Mouse (Mus musculus) embryonic facial prominence, embryonic 10.5 days (tissue): ENCODE measurements around the gene Klhl6. TPM values are rescaled to one million over a fixed set of nuclear protein-coding genes. Genes with fewer than 3 reads are reported as not detected.

Source experiments
- DNase-seq: peaks from one replicate; pipeline ENCODE4 v3.0.0-alpha.2; 2017; ENCODE audit warnings: low spot score
- H3K27ac ChIP-seq: fragments of 300-500 bp; sonication (generic); replicated peaks from 2 replicates; pipeline ENCODE4 v1.5.1; 2016; ENCODE audit warnings: mild to moderate bottlenecking
- H3K27me3 ChIP-seq: fragments of 300-500 bp; sonication (generic); replicated peaks from 2 replicates; pipeline ENCODE4 v1.6.1; 2016; ENCODE audit warnings: low read depth, mild to moderate bottlenecking; ENCODE audit not compliant: poor library complexity, severe bottlenecking
- H3K36me3 ChIP-seq: fragments of 300-500 bp; sonication (generic); replicated peaks from 2 replicates; pipeline ENCODE4 v1.6.1; 2016; ENCODE audit warnings: mild to moderate bottlenecking, moderate library complexity
- H3K4me1 ChIP-seq: fragments of 300-500 bp; sonication (generic); 2 replicates; pipeline ENCODE4 v1.6.1; 2016
- H3K4me3 ChIP-seq: fragments of 300-500 bp; sonication (generic); 2 replicates; pipeline ENCODE4 v1.5.1; 2016; ENCODE audit warnings: mild to moderate bottlenecking, moderate library complexity
- H3K9me3 ChIP-seq: fragments of 300-500 bp; sonication (generic); 2 replicates; pipeline ENCODE4 v1.6.1; 2016; ENCODE audit warnings: mild to moderate bottlenecking
- WGBS: fragments of 180-500 bp; shearing (Covaris S2); methylation state at CpG from one replicate; pipeline ENCODE4 v1.1.7; 2016; 5-methylcytosine and 5-hydroxymethylcytosine counted together
- polyA plus RNA-seq: library from polyadenylated mRNA; unstranded; fragments of >200 nt; fragmentation: Nextera tagmentation; extraction: Ambion mirVana; gene quantifications from 2 replicates; pipeline ENCODE4 v1.2.1, GENCODE M21; 2016

The Klhl6 gene
- polyA plus RNA-seq, 1 experiment from 2014 or later: 8.7 TPM

DNA sequence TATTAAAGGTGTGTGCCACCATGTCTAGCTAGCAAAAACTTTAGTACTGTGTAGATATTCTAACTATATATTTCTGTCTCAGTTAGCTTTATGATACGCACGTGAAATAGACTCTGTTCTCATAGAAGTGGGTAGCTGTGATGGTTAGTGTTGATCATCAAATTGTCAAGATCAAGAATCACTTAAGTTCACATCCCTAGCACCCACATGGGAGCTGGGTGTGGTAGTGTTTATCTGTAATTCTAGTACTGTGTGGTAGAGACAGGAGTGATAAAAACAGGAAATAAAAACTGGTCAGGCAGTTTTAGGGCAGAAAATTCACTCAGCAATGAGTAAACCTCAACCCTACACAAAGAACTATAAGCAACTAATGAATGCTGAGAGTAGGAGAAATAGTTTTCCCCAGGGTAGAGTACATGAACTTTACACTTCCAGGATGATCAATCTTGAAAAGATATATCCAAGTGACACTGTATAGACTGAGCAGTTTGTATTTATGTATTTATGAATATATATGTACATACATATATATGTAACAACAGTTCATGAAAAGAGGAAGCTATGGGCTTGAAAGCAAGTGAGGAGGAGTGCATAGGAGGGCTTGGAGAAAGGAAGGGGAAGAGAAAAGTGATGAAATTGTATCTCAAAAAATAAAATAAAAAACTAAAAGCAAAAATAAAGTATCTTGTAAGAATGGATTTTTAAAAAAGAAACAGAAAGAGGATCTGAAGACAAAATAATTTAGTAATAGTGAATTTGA lies 2.2 kb upstream of the Klhl6 start:
- Histone ChIP-seq H3K4me3 (no peak overlapping the region), H3K36me3 (no peaks in the 10 kb centered on the region), H3K9me3 (no peaks in the 10 kb centered on the region), H3K27me3 (no peaks in the 10 kb centered on the region), H3K27ac (no peak overlapping the region), H3K4me1 (no peaks in the 10 kb centered on the region)
- no peak for DNase-seq
- WGBS: 89% methylated on average over 2 of the region's 2 CpGs

DNA sequence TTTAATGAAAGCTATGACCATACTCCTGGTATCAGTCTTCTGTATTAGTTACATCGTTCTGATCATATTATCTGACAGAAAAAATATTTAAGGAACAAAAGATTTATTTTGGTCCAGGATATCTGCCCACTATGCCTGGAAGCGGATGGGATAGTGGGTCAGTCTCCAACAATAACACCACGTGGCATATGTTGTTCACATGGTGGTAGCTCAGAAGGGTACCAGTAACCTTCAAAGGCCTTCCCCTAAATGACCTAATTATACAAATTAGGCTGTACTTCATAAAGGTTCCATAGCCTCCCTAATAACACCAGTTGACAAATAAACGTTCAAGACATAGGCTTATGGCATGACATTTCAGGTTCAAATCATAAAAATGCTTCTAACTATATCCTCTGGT lies 722 bp upstream of the Klhl6 start:
- no peaks in the 10 kb centered on the region for H3K27me3 ChIP-seq
- 82% methylated on average over 4 of the region's 4 CpGs for whole genome bisulfite sequencing
- no peaks in the 10 kb centered on the region for H3K4me1 ChIP-seq
- no peaks in the 10 kb centered on the region for H3K36me3 ChIP-seq
- no peaks in the 10 kb centered on the region for H3K9me3 ChIP-seq
- no peak for DNase-seq
- H3K27ac ChIP-seq: no peak overlapping the region
- no peak overlapping the region for H3K4me3 ChIP-seq

DNA sequence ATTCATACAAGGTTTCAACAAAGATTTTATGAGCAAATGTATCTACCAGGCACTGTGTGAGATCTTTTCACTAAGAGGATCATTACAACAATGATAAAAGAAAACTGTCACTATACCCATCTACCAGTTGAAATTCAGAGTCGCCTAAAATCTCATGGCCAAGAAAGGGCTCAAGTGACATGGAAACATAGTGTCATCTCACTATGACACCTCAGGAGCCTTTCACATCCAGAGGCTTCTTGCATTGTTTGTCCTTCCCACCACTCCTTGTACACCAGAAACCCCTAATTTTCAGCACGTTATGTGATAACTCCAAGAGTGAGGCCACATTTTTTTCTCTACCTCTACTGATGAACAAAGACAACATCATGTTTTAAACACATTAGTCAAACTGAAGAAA lies 1.2 kb downstream of the Klhl6 start:
- no peaks in the 10 kb centered on the region for H3K27me3 ChIP-seq
- no peaks in the 10 kb centered on the region for H3K9me3 ChIP-seq
- H3K36me3 ChIP-seq: no peaks in the 10 kb centered on the region
- H3K27ac ChIP-seq: no peak overlapping the region
- no peaks in the 10 kb centered on the region for H3K4me1 ChIP-seq
- whole genome bisulfite sequencing: 79% methylated on average over 2 of the region's 2 CpGs
- no peak overlapping the region for H3K4me3 ChIP-seq
- no peak for DNase-seq

DNA sequence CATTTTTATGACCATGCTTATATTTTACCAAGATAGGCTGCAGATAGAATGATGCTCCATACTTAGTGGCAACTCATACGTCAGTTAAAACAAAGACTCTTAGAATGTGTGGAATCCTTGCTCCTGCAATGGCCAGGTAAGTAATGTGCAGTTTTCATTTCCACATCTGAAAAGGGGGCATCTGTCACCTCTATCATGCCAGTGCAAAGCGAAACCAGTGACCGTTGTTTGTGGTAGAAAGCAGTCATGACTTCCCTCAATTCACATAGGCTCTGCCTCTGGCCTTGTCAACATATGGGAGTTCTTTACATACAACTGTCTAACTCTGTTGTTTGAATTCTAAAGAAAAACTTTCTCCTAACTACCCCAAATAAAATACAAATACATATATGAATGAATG lies 1.8 kb downstream of the Klhl6 start:
- H3K27me3 ChIP-seq: no peaks in the 10 kb centered on the region
- H3K27ac ChIP-seq: no peak overlapping the region
- no peaks in the 10 kb centered on the region for H3K4me1 ChIP-seq
- WGBS: 92% methylated on average over 3 of the region's 3 CpGs
- H3K4me3 ChIP-seq: no peak overlapping the region
- H3K9me3 ChIP-seq: no peaks in the 10 kb centered on the region
- no peak for DNase-seq
- no peaks in the 10 kb centered on the region for H3K36me3 ChIP-seq

DNA sequence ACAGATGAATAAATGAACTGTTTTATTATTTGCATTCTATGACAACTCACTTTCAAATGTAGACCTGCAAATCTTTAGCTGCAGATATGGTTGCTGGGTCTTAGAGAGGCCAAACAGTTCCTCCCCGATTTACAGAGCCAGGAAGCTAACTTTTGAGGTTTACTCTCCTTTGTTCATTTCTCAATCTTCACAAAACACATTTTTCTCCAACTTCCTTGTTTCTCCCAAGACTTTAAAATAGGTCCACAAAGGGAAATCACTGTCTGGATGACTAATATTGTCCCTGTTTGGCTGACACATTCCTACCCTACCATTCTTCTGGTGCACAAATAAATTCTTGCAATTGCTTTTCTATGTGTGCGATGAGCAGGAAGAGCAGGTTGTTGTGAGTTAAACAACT lies 3.1 kb downstream of the Klhl6 start:
- no peak for DNase-seq
- no peaks in the 10 kb centered on the region for H3K36me3 ChIP-seq
- no peaks in the 10 kb centered on the region for H3K9me3 ChIP-seq
- H3K27me3 ChIP-seq: no peaks in the 10 kb centered on the region
- H3K27ac ChIP-seq: no peak overlapping the region
- WGBS: 83% methylated on average over 2 of the region's 2 CpGs
- H3K4me3 ChIP-seq: no peak overlapping the region
- H3K4me1 ChIP-seq: no peaks in the 10 kb centered on the region

DNA sequence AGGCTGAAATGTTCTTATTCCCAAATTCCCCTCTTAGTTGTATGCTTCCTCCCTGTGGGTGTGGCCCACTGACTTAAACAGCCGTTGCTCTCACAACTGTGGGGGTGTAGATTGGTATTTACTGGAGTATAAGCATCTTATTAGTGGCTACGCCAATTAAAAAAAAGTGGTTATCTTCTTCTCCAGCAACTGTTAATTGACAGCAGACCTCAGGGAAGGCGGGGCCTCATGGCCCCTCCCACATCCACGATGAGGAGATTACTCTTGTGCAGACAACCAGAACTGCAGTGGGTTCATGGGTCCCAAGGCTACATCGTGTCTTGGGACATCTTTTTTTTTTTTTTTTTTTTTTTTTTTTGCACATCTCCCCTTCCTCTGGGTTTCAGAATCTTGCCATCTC lies 5.6 kb downstream of the Klhl6 start:
- Histone ChIP-seq H3K9me3 (no peaks in the 10 kb centered on the region), H3K27me3 (no peaks in the 10 kb centered on the region), H3K36me3 (no peaks in the 10 kb centered on the region), H3K27ac (no peak overlapping the region), H3K4me3 (no peak overlapping the region), H3K4me1 (no peaks in the 10 kb centered on the region)
- DNase-seq: no peak
- 77% methylated on average over 5 of the region's 5 CpGs for WGBS

DNA sequence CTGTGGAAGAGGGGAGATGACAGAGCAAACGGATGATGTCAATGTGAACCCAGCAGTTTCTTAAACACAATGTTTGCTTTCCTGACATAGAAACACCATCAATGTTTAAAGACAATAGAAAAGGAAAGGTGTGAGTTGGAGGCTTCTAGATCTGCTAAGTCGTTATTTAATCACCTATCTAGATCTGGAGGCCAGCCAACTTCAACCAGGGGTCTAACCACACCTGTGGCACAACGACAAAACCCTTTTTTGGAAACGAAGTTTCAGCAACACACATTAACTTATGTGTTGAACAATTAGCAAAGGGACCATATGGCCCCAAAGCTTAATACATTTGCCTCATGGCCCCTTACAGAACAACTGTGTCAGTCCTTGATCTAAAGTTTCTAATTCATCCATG lies 6.0 kb downstream of the Klhl6 start:
- no peaks in the 10 kb centered on the region for H3K4me1 ChIP-seq
- no peak overlapping the region for H3K27ac ChIP-seq
- DNase-seq: no peak
- no peaks in the 10 kb centered on the region for H3K27me3 ChIP-seq
- H3K36me3 ChIP-seq: no peaks in the 10 kb centered on the region
- WGBS: 86% methylated on average over 4 of the region's 4 CpGs
- H3K4me3 ChIP-seq: no peak overlapping the region
- H3K9me3 ChIP-seq: no peaks in the 10 kb centered on the region

DNA sequence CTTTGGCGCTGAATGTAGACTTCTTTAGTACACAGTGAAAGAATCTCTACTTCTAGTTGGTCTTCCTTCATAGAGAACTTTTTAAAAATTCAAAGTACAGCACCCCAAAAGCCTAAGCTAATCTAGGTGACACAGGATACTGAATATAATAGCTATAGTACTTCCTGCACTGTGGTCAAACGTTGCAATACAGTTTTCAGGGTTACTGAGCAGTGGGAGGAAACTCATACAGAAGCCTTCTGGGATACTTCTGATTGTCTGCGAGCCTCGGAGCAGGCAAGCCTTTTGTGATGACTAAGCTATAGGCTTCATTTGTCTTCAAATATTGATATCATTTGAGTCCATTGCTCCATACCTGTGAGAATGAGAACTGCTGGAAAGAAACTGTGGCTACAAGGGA lies 7.4 kb downstream of the Klhl6 start:
- no peaks in the 10 kb centered on the region for H3K9me3 ChIP-seq
- no peaks in the 10 kb centered on the region for H3K36me3 ChIP-seq
- 86% methylated on average over 4 of the region's 4 CpGs for WGBS
- H3K27ac ChIP-seq: no peak overlapping the region
- no peaks in the 10 kb centered on the region for H3K4me1 ChIP-seq
- H3K4me3 ChIP-seq: no peak overlapping the region
- H3K27me3 ChIP-seq: no peaks in the 10 kb centered on the region
- DNase-seq: no peak

DNA sequence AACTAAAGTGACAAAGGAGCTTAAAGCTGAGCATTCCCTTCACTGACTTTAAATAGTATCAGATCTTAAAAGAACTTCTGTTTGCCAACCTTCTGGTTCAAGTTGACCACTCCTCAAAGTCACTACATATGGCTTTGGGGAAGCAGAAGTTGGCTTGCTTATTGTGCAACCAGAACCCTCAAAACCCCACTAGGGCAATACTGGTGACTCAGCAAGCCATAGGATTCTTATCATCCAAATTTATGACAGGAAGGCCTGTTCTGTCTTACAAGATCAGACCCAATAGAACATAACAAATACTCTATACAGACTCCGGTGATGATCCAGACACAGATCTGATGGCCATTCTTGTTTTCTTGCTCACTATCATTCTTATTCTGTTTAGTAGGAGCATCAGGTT lies 9.4 kb downstream of the Klhl6 start:
- no peak overlapping the region for H3K4me3 ChIP-seq
- WGBS: 98% methylated on average over 1 of the region's 1 CpGs
- H3K4me1 ChIP-seq: no peaks in the 10 kb centered on the region
- H3K27ac ChIP-seq: no peak overlapping the region
- no peaks in the 10 kb centered on the region for H3K9me3 ChIP-seq
- H3K36me3 ChIP-seq: no peaks in the 10 kb centered on the region
- no peaks in the 10 kb centered on the region for H3K27me3 ChIP-seq
- DNase-seq: no peak

DNA sequence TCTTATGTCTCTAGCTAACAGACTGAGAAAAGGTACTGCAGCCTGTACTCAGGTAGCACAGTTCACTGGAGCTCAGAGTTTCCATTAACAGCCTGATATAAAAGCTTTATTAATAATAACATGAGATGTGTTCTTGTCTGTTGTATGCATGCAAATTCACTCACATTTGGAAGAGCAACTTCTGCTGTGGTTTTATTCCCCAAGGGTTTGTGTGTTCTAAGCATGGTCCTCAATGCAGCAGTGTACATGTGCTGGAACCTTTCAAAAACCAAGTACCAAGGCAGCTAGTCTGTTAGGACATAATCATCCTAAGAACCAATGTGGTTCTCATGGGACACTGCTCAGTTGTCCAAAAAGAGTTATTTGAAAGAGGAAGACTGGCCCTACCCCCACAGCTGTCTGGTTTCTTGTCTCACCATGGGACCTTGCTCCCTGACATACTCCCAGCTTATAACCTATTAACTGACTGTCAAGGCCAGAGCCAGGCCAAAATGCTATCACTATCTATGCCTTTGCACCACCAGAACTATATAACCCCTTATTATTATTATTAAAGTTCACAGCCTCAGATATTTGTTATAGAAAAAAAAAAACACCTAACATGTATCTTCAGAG lies 10.0 kb downstream of the Klhl6 start:
- Histone ChIP-seq H3K9me3 (no peaks in the 10 kb centered on the region), H3K4me1 (no peaks in the 10 kb centered on the region), H3K27me3 (no peaks in the 10 kb centered on the region), H3K4me3 (no peak overlapping the region), H3K36me3 (no peaks in the 10 kb centered on the region), H3K27ac (no peak overlapping the region)
- DNase-seq: no peak

DNA sequence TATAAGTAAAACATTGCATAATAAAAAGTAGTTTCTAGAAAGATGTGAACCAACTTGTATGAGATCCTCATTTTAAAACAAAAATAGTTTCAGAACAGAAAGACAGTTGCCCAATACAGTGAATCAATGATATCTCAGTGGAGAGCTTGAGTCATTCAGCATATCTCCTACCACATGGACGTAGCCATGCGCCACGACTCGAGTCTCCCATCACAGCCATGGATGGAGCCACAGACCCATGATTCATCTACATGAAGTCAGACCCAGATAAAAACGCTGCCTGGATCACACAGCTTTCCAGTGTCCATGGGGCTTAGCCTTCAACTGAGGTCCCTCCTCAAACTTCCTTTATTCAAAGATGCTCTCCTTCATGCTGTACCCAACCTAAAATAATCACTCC lies 13.3 kb downstream of the Klhl6 start:
- H3K36me3 ChIP-seq: no peaks in the 10 kb centered on the region
- no peaks in the 10 kb centered on the region for H3K4me1 ChIP-seq
- WGBS: 91% methylated on average over 5 of the region's 5 CpGs
- no peaks in the 10 kb centered on the region for H3K9me3 ChIP-seq
- DNase-seq: no peak
- no peak overlapping the region for H3K4me3 ChIP-seq
- no peaks in the 10 kb centered on the region for H3K27me3 ChIP-seq
- no peak overlapping the region for H3K27ac ChIP-seq

DNA sequence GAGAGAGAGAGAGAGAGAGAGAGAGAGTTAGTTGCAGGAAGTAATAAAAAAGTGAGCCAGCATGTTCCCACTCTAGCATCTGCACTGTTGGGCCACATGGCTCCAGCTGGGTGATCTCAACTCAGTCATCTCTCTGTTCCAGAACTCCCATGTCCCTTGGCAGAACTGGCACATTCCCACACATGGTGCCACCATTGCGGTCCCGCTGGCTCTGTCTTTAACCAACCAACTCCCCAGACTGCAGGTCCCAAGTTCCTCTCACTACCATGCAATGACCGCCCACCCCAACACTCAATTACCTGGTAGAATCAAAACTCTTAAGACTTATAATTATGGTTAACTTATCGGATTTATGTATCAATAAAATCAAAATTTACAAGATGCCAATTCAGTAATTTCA lies 14.2 kb downstream of the Klhl6 start:
- Histone ChIP-seq H3K9me3 (no peaks in the 10 kb centered on the region), H3K27ac (no peak overlapping the region), H3K27me3 (no peaks in the 10 kb centered on the region), H3K4me3 (no peak overlapping the region), H3K4me1 (no peaks in the 10 kb centered on the region), H3K36me3 (no peaks in the 10 kb centered on the region)
- 87% methylated on average over 4 of the region's 4 CpGs for WGBS
- no peak for DNase-seq

DNA sequence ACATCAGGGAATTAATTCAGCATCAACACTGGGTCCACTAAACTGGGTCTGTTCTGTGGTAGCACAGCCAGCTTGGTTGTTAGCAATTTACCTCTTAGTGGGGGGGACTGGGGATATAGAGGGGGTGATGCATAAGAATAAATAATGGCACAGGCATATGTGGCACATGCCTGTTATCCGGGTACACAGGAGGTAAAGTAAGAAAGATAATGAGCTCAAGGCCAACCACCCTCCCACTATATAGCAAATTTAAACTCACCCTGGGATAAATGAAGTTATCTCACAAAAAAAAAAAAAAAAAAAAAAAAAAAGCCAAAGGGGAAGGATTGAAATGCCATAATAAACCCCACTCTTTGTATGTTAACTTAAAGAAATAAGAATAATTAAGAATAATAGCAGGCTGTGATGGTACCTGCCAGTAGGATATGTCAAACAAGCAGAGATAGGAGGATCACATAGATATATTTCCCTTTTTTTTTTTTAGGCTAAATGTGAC lies 14.9 kb downstream of the Klhl6 start:
- no peaks in the 10 kb centered on the region for H3K9me3 ChIP-seq
- 80% methylated on average over 1 of the region's 1 CpGs for WGBS
- no peak overlapping the region for H3K4me3 ChIP-seq
- H3K27me3 ChIP-seq: no peaks in the 10 kb centered on the region
- no peaks in the 10 kb centered on the region for H3K4me1 ChIP-seq
- H3K27ac ChIP-seq: no peak overlapping the region
- H3K36me3 ChIP-seq: no peaks in the 10 kb centered on the region
- no peak for DNase-seq
